Mouse (Mus musculus): ENCODE data around the gene Cdhr2. TPM values are rescaled to one million over a fixed set of nuclear protein-coding genes. Genes with fewer than 3 reads are reported as not detected.
A peak's percentile ranks its signal among the peaks of the same experiment; 100 is the strongest.

Gene Cdhr2
- total RNA-seq, 1 experiment from 2014 or later: 0.10 TPM

DNA sequence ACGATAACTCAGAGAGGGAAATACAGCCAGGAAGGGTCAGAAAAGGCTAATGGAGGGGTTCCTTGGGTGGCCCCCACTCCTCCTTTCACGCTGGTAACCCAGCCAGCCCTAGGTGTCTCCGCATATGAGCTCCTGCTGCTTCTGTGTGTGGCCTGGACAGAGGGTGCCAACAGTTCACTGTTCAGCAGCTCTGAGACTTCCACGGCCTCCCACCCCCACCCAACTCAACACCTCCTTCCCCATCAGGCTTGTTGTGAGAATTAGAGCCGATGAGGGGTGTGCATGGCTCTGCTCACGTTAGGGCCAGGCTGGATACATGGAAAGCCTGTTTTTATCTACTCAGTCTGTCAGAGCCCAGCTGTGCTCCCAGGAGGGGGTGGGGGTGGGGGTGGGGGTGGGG lies 44.8 kb downstream of the Cdhr2 start:
- ATAC-seq (replicated peaks; ENCODE audit: insufficient number of reproducible peaks, low FRiP score, low TSS enrichment, poor library complexity, severe bottlenecking): no peak

- ATAC-seq (replicated peaks; ENCODE audit: insufficient number of reproducible peaks, low FRiP score, low TSS enrichment, poor library complexity, severe bottlenecking): no peak
Measured at GRCm38 (mm10) chr13:54746896-54747295, 45.6 kb downstream of the Cdhr2 start.

GRCm38 (mm10) chr13:54748190-54748589 lies 46.9 kb downstream of the Cdhr2 start:
- ATAC-seq (replicated peaks; ENCODE audit: insufficient number of reproducible peaks, low FRiP score, low TSS enrichment, poor library complexity, severe bottlenecking): no peak

DNA sequence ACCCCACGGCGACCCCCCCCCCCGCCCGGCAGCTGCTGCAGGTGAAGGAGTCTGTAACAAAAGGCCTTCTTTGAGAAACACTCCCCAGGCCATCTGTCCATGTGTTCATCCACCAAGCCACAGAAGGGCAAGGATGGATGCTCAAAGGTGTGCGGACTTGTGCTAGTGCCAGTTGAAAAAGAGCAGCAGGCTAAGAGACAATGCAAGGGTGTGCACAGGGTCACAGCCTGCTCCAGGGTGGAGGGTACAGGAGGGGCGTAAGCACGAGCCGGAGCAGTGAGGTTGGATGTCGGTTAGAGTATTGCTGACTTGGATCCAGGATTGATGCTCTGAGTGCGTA lies 47.4 kb downstream of the Cdhr2 start:
- ATAC-seq (replicated peaks; ENCODE audit: insufficient number of reproducible peaks, low FRiP score, low TSS enrichment, poor library complexity, severe bottlenecking): no peak

DNA sequence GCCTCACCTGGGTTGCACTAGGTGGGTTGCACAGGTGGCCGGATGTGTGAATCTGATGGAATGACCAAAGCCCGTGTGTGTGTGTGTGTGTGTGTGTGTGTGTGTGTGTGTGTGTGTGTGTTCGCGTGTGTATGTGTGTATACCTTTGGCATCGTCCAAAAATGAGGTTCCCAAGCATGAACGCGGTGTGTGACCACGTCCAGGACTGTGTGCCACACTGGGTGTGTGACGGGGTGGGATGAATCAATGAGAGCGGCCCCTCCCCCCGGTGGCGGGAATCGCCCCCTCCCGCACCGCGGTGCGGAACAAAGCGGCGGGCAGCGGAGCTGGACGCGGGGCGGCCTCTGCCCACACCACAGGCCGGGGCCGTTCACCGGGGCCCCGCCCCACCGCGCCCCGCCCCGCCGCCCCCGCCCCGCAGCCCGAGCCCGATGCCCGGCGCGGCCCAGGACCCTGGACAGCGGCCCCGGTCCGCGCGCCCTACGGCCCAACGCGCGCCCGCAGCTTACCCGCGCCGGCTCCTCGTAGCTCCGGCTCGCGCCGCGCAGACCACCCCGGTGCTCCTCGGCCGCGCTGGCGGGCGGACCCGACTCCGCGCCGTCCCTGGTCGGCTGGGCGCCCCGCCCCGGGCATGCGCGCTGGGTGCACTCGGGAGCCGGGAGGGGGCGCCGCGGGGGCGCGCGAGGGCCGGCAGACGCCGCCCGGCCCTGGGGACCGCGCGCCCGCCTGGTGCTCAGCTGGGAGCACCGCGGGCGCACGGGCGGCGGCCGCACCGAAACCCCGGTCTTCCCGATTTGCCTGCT lies 48.0 kb downstream of the Cdhr2 start:
- ATAC-seq (replicated peaks; ENCODE audit: insufficient number of reproducible peaks, low FRiP score, low TSS enrichment, poor library complexity, severe bottlenecking): no peak

GRCm38 (mm10) chr13:54749864-54750411 lies 48.7 kb downstream of the Cdhr2 start, which contains the start of gene Gprin1:
TSS of gene Gprin1 (minus strand) at chr13:54749874.
- ATAC-seq (replicated peaks; ENCODE audit: insufficient number of reproducible peaks, low FRiP score, low TSS enrichment, poor library complexity, severe bottlenecking): no peak

DNA sequence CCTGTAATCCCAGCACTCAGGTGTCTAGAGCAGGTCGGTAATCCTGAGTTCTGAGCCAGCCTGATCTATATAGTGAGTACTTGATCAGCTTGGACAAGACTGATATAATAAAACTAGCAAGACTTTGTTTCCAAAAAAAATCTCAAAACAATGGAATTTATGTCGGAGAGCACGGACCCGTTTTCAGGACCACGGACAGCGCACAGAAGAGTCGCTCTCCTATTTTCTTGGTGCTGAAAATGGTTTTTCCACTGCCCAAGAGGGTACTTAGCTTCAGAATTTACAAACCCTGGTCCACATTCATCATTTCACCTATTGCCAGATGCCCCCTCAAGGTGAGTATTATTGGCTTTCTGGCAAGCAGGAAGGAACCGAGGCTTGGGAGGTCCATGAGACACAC lies 49.4 kb downstream of the Cdhr2 start:
- ATAC-seq (replicated peaks; ENCODE audit: insufficient number of reproducible peaks, low FRiP score, low TSS enrichment, poor library complexity, severe bottlenecking): no peak

GRCm38 (mm10) chr13:54752656-54753055 lies 51.4 kb downstream of the Cdhr2 start:
- no peak for ATAC-seq (replicated peaks; ENCODE audit: insufficient number of reproducible peaks, low FRiP score, low TSS enrichment, poor library complexity, severe bottlenecking)

GRCm38 (mm10) chr13:54753733-54754132 lies 52.5 kb downstream of the Cdhr2 start:
- no peak for ATAC-seq (replicated peaks; ENCODE audit: insufficient number of reproducible peaks, low FRiP score, low TSS enrichment, poor library complexity, severe bottlenecking)

- ATAC-seq (replicated peaks; ENCODE audit: insufficient number of reproducible peaks, low FRiP score, low TSS enrichment, poor library complexity, severe bottlenecking): no peak
Measured at GRCm38 (mm10) chr13:54754169-54755080, 53.2 kb downstream of the Cdhr2 start.

- ATAC-seq (replicated peaks; ENCODE audit: insufficient number of reproducible peaks, low FRiP score, low TSS enrichment, poor library complexity, severe bottlenecking): no peak
Measured at GRCm38 (mm10) chr13:54755201-54755830, 54.1 kb downstream of the Cdhr2 start.

GRCm38 (mm10) chr13:54756156-54756712 lies 55.0 kb downstream of the Cdhr2 start:
- no peak for ATAC-seq (replicated peaks; ENCODE audit: insufficient number of reproducible peaks, low FRiP score, low TSS enrichment, poor library complexity, severe bottlenecking)

DNA sequence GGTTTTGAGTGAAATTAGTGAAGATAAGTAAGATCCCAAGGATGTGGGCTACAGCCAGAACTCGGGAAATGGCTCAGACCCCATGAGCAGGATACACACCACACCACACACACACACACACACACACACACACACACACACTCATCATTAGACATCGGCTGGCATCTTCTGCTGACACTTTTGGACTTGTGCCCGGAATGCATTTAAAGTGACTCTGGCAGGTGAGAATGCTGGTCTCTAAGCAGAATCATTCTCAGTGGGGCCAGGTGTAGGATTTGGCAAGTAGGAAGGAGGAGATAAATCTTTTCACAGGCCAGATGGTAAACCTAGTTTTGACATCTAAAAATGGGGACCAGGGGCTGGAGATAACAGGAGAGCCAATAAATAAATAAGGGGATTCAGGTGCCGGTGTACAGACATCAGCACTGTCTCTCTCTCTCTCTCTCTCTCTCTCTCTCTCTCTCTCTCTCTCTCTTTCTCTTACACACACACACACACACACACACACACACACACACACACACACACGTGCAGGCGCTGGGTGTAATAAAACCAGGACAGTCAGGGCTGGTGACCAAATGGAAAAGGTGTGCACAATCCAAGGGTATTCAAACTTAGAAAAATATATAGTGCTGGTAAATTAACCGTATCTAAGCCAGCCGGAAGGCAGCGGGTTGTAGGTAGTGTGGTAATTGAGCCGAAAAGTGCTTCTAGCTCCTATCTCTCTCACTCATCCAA lies 56.0 kb downstream of the Cdhr2 start:
- ATAC-seq (replicated peaks; ENCODE audit: insufficient number of reproducible peaks, low FRiP score, low TSS enrichment, poor library complexity, severe bottlenecking): no peak

- ATAC-seq (replicated peaks; ENCODE audit: insufficient number of reproducible peaks, low FRiP score, low TSS enrichment, poor library complexity, severe bottlenecking): peak; percentile 75
Measured at GRCm38 (mm10) chr13:54758045-54758755, 56.9 kb downstream of the Cdhr2 start.

DNA sequence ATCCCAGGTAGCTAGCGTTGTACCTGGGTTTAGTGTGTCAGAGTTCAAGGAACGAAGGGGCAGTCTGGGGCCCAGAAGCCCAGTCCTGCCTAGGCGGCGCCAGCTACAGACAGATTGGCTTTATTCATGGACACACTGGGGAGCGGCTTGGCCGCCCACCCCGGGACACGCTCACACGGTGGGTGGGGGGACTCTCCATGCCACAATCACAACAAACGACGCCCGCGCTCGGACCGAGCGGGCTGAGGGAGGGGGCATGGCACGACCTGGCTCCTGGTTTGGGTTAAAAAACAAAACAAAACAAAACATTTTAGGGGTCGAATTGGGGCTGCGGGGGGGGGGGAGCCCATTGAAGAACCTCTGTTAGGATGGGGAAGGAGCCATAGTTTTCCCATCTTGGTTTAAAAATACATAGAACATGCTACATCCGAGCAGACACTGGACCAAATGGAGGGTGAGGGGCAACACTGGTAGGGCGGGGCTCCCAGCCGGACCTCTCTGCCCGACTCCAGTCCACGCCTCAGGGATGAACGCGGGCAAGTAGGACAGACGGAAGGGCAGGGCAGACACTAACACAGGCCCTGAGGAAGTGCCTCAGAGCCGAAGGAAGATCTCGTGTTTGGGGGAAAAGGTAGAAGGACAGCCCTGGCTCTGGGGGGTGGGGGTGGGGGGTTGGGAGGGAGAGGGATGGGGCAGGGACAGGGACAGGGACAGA lies 57.7 kb downstream of the Cdhr2 start:
- ATAC-seq (replicated peaks; ENCODE audit: insufficient number of reproducible peaks, low FRiP score, low TSS enrichment, poor library complexity, severe bottlenecking): no peak

DNA sequence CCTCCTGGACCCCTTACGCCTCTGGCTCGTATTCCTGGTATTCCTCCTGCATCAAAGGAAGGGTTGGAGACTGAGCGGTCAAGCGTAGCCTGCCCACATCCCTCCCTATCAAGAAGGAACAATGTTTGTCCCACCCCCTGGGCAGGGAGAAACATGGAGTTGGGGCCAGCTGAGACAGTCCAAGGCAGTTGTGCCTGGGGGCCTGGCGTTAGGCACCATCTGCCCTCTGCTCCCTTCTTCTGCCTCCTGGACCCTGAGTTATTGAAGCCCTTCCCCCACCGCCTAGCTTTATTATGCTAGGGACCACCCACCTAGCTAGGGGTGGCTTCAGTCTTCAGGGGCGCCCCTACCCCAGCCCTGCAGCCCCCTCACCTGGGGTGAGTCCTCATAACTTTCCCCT lies 58.2 kb downstream of the Cdhr2 start:
- no peak for ATAC-seq (replicated peaks; ENCODE audit: insufficient number of reproducible peaks, low FRiP score, low TSS enrichment, poor library complexity, severe bottlenecking)

GRCm38 (mm10) chr13:54760164-54760795 lies 59.0 kb downstream of the Cdhr2 start:
- ATAC-seq (replicated peaks; ENCODE audit: insufficient number of reproducible peaks, low FRiP score, low TSS enrichment, poor library complexity, severe bottlenecking): no peak
